Mouse (Mus musculus): ENCODE results near the gene Enpp3. TPM values are rescaled to one million over a fixed set of nuclear protein-coding genes. Genes with fewer than 3 reads are reported as not detected.

Enpp3 gene
- total and polyA plus RNA-seq, 2 experiments, result 12.4 to 39.7 TPM

- H3K27ac ChIP-seq (replicated peaks; ENCODE audit: insufficient read depth, low read depth, low read length), result no peak overlapping the region
- WGBS, result 91% methylated on average over 2 of the region's 2 CpGs
- no peaks in the 10 kb centered on the region for H3K4me1 ChIP-seq (ENCODE audit: control insufficient read depth, insufficient read depth, low read length)
- no peak overlapping the region for H3K9ac ChIP-seq (ENCODE audit: low read depth, low read length)
- TF ChIP-seq CTCF (IDR thresholded peaks at IDR 0.05; ENCODE audit: low read depth, low read length), result no peak
- TF ChIP-seq POLR2A (IDR thresholded peaks at IDR 0.05; ENCODE audit: extremely low read depth, insufficient read depth, low read length), result no peak
- H3K4me3 ChIP-seq (ENCODE audit: insufficient read depth, low read depth, low read length), result no peak overlapping the region
- H3K36me3 ChIP-seq (ENCODE audit: control insufficient read depth, insufficient read depth, low read length), result no peaks in the 10 kb centered on the region
- no peaks in the 10 kb centered on the region for H3K27me3 ChIP-seq (ENCODE audit: control insufficient read depth, insufficient read depth, low read length)
- no peak for DNase-seq (ENCODE audit: extremely low read depth, low read depth, low spot score)
- no peaks in the 10 kb centered on the region for H3K79me2 ChIP-seq (ENCODE audit: control insufficient read depth, insufficient read depth, low read length)
Measured at GRCm38 (mm10) chr10:24738456-24738855, 104.2 kb downstream of the Enpp3 start.

- Histone ChIP-seq H3K27me3 (ENCODE audit: control insufficient read depth, insufficient read depth, low read length) (no peaks in the 10 kb centered on the region), H3K79me2 (ENCODE audit: control insufficient read depth, insufficient read depth, low read length) (no peaks in the 10 kb centered on the region), H3K27ac (replicated peaks; ENCODE audit: insufficient read depth, low read depth, low read length) (no peak overlapping the region), H3K4me3 (ENCODE audit: insufficient read depth, low read depth, low read length) (no peak overlapping the region), H3K9ac (ENCODE audit: low read depth, low read length) (no peak overlapping the region), H3K36me3 (ENCODE audit: control insufficient read depth, insufficient read depth, low read length) (no peaks in the 10 kb centered on the region), H3K4me1 (ENCODE audit: control insufficient read depth, insufficient read depth, low read length) (no peaks in the 10 kb centered on the region)
- TF ChIP-seq POLR2A (IDR thresholded peaks at IDR 0.05; ENCODE audit: extremely low read depth, insufficient read depth, low read length) (no peak), CTCF (IDR thresholded peaks at IDR 0.05; ENCODE audit: low read depth, low read length) (no peak)
- WGBS, result 91% methylated on average over 5 of the region's 5 CpGs
- DNase-seq (ENCODE audit: extremely low read depth, low read depth, low spot score), result no peak
Measured at GRCm38 (mm10) chr10:24735027-24735777, 107.4 kb downstream of the Enpp3 start.

GRCm38 (mm10) chr10:24727478-24727877, 115.1 kb downstream of the Enpp3 start:
- Histone ChIP-seq H3K27me3 (ENCODE audit: control insufficient read depth, insufficient read depth, low read length) (no peaks in the 10 kb centered on the region), H3K4me1 (ENCODE audit: control insufficient read depth, insufficient read depth, low read length) (no peaks in the 10 kb centered on the region), H3K36me3 (ENCODE audit: control insufficient read depth, insufficient read depth, low read length) (no peaks in the 10 kb centered on the region), H3K79me2 (ENCODE audit: control insufficient read depth, insufficient read depth, low read length) (no peaks in the 10 kb centered on the region), H3K27ac (replicated peaks; ENCODE audit: insufficient read depth, low read depth, low read length) (no peak overlapping the region), H3K9ac (ENCODE audit: low read depth, low read length) (no peak overlapping the region), H3K4me3 (ENCODE audit: insufficient read depth, low read depth, low read length) (no peak overlapping the region)
- no peak for TF ChIP-seq CTCF (IDR thresholded peaks at IDR 0.05; ENCODE audit: low read depth, low read length)
- TF ChIP-seq POLR2A (IDR thresholded peaks at IDR 0.05; ENCODE audit: extremely low read depth, insufficient read depth, low read length), result no peak
- DNase-seq (ENCODE audit: extremely low read depth, low read depth, low spot score), result no peak
- 87% methylated on average over 4 of the region's 4 CpGs for WGBS

GRCm38 (mm10) chr10:24725197-24725596, 117.4 kb downstream of the Enpp3 start:
- Histone ChIP-seq H3K4me3 (ENCODE audit: insufficient read depth, low read depth, low read length) (no peak overlapping the region), H3K27ac (replicated peaks; ENCODE audit: insufficient read depth, low read depth, low read length) (no peak overlapping the region), H3K36me3 (ENCODE audit: control insufficient read depth, insufficient read depth, low read length) (no peaks in the 10 kb centered on the region), H3K9ac (ENCODE audit: low read depth, low read length) (no peak overlapping the region), H3K4me1 (ENCODE audit: control insufficient read depth, insufficient read depth, low read length) (no peaks in the 10 kb centered on the region), H3K27me3 (ENCODE audit: control insufficient read depth, insufficient read depth, low read length) (no peaks in the 10 kb centered on the region), H3K79me2 (ENCODE audit: control insufficient read depth, insufficient read depth, low read length) (no peaks in the 10 kb centered on the region)
- no peak for DNase-seq (ENCODE audit: extremely low read depth, low read depth, low spot score)
- TF ChIP-seq POLR2A (IDR thresholded peaks at IDR 0.05; ENCODE audit: extremely low read depth, insufficient read depth, low read length) (no peak), CTCF (IDR thresholded peaks at IDR 0.05; ENCODE audit: low read depth, low read length) (no peak)
- 78% methylated on average over 2 of the region's 2 CpGs for WGBS

Other genes with a start within 250 kb of the Enpp3 start
- 6.6 and 20.5 TPM in 2 replicates for gene Ccn2, start 247.4 kb downstream of the Enpp3 start, total RNA-seq (2014; rRNA removed)
- gene Ccn2, start 247.4 kb downstream of the Enpp3 start, polyA plus RNA-seq (2012; rRNA removed), result 4.0 and 4.4 TPM in 2 replicates
- gene Enpp1, start 130.7 kb downstream of the Enpp3 start, total RNA-seq (2014; rRNA removed), result 16.2 and 19.0 TPM in 2 replicates
- gene Enpp1, start 130.7 kb downstream of the Enpp3 start, polyA plus RNA-seq (2012; rRNA removed), result 5.2 and 5.8 TPM in 2 replicates
- 7.7 and 9.6 TPM in 2 replicates for gene Med23, start 27.2 kb upstream of the Enpp3 start, total RNA-seq (2014; rRNA removed)
- 5.5 and 6.2 TPM in 2 replicates for gene Med23, start 27.2 kb upstream of the Enpp3 start, polyA plus RNA-seq (2012; rRNA removed)
- 2,242 and 2,352 TPM in 2 replicates for gene Arg1, start 84.7 kb upstream of the Enpp3 start, total RNA-seq (2014; rRNA removed)
- 513 and 650 TPM in 2 replicates for gene Arg1, start 84.7 kb upstream of the Enpp3 start, polyA plus RNA-seq (2012; rRNA removed)